In the genomic region with DNA sequence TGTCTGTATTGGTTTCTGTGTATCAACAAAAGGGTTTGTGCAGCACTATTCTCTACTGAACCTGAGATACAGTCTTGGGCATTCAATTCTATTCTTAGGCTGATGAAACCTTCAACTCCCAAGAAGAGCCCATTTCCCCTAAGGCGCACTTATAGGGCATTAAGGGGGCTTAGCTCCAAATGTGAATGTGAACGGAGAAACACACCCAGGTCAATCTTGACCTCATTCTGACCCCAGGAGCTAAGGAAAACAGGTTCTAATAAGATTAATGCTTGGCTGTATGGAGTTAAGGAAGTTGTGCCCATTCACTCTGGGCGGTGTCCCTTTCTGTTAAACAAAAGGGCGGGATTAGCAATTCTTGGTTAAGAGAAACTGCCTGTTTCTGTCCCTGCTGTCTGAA, we compare ENCODE assay signal across 10 mouse cellular contexts. TPM values are rescaled to one million over a fixed set of nuclear protein-coding genes. Genes with fewer than 3 reads are reported as not detected.
DNase-seq lines count a peak whose midpoint lies in the region; ATAC-seq lines count a peak whose summit lies in the region.
"Had no signal": no experiment of that assay in that cellular context is flagged by ENCODE, and none has a peak within 500 bp of the region (broad histone marks: within the 10 kb centered on the region; RNA-seq: fewer than 3 reads in every experiment).

No protein-coding gene starts in this region.

- no peak overlapping the region for H3K4me3 ChIP-seq in heart, embryonic 11.5 days (ENCODE audit: low read depth, low read length)
- no peak overlapping the region for H3K4me3 ChIP-seq in lung, embryonic 16.5 days (ENCODE audit: low read length)
- H3K4me3 ChIP-seq in hindbrain, embryonic 16.5 days (ENCODE audit: low read length), result no peak overlapping the region
- H3K4me3 ChIP-seq in neural tube, embryonic 15.5 days (replicated peaks), result no peak overlapping the region

- no peaks in the 10 kb centered on the region for H3K9me3 ChIP-seq in heart, embryonic 11.5 days (replicated peaks; ENCODE audit: control insufficient read depth, low read length)
- H3K9me3 ChIP-seq in lung, embryonic 16.5 days (ENCODE audit: control insufficient read depth, low read length), result no peaks in the 10 kb centered on the region; the same call in 1 of the 2 replicates
- H3K9me3 ChIP-seq in hindbrain, embryonic 16.5 days (ENCODE audit: control insufficient read depth, low read length), result no peaks in the 10 kb centered on the region
- H3K9me3 ChIP-seq in neural tube, embryonic 15.5 days (replicated peaks), result no peaks in the 10 kb centered on the region

- WGBS in heart, embryonic 11.5 days (ENCODE audit: insufficient replicate concordance), result 31% methylated on average over 4 of the region's 4 CpGs
- WGBS in lung, embryonic 16.5 days, result 30% methylated on average over 4 of the region's 4 CpGs
- 22% methylated on average over 4 of the region's 4 CpGs for WGBS in hindbrain, embryonic 16.5 days
- WGBS in neural tube, embryonic 15.5 days, result 33% methylated on average over 4 of the region's 4 CpGs

- no peaks in the 10 kb centered on the region; the same call in 1 of the 2 replicates for H3K27me3 ChIP-seq in heart, embryonic 11.5 days (ENCODE audit: control insufficient read depth, insufficient read depth, low read length)
- H3K27me3 ChIP-seq in lung, embryonic 16.5 days (ENCODE audit: control insufficient read depth, insufficient read depth, low read depth, low read length), result no peaks in the 10 kb centered on the region
- H3K27me3 ChIP-seq in hindbrain, embryonic 16.5 days (replicated peaks; ENCODE audit: control insufficient read depth, insufficient read depth, low read length), result no peaks in the 10 kb centered on the region
- H3K27me3 ChIP-seq in neural tube, embryonic 15.5 days (replicated peaks), result no peaks in the 10 kb centered on the region

- H3K4me1 ChIP-seq in heart, embryonic 11.5 days (ENCODE audit: control insufficient read depth, insufficient read depth, low read length), result no peaks in the 10 kb centered on the region
- no peaks in the 10 kb centered on the region for H3K4me1 ChIP-seq in lung, embryonic 16.5 days (replicated peaks; ENCODE audit: control insufficient read depth, insufficient read depth, low read length)
- H3K4me1 ChIP-seq in hindbrain, embryonic 16.5 days (ENCODE audit: control insufficient read depth, insufficient read depth, low read depth, low read length), result no peaks in the 10 kb centered on the region
- peaks cover 7% of the 10 kb centered on the region for H3K4me1 ChIP-seq in neural tube, embryonic 15.5 days

- DNase-seq in heart, adult 18-20 months, result no peak
- no peak for DNase-seq in lung, postnatal 4 days
- DNase-seq in left cerebral cortex, adult 11 months (ENCODE audit: low spot score), result no peak
- no peak for DNase-seq in layer of hippocampus, postnatal 25 days (ENCODE audit: extremely low spot score in 1 of 2, low spot score in 1 of 2)
- DNase-seq: cerebellum, adult 11 months; right cerebral cortex, postnatal 14 days had no signal

- no peak overlapping the region for H3K27ac ChIP-seq in heart, embryonic 11.5 days (ENCODE audit: low read depth, low read length)
- H3K27ac ChIP-seq in lung, embryonic 16.5 days (ENCODE audit: low read length), result no peak overlapping the region
- no peak overlapping the region for H3K27ac ChIP-seq in hindbrain, embryonic 16.5 days (ENCODE audit: low read depth, low read length)
- H3K27ac ChIP-seq in neural tube, embryonic 15.5 days (replicated peaks), result no peak overlapping the region

- no peaks in the 10 kb centered on the region for H3K36me3 ChIP-seq in heart, embryonic 11.5 days (ENCODE audit: control insufficient read depth, insufficient read depth, low read length)
- H3K36me3 ChIP-seq in lung, embryonic 16.5 days (ENCODE audit: control insufficient read depth, insufficient read depth, low read length), result no peaks in the 10 kb centered on the region
- no peaks in the 10 kb centered on the region for H3K36me3 ChIP-seq in hindbrain, embryonic 16.5 days (ENCODE audit: control insufficient read depth, insufficient read depth, low read length)
- no peaks in the 10 kb centered on the region for H3K36me3 ChIP-seq in neural tube, embryonic 15.5 days

- no peak overlapping the region for H3K9ac ChIP-seq in heart, embryonic 11.5 days (ENCODE audit: low read depth, low read length)
- no peak overlapping the region for H3K9ac ChIP-seq in lung, embryonic 16.5 days (ENCODE audit: low read length)
- no peak overlapping the region for H3K9ac ChIP-seq in hindbrain, embryonic 16.5 days (ENCODE audit: low read depth, low read length)
- H3K9ac ChIP-seq in neural tube, embryonic 15.5 days (replicated peaks), result no peak overlapping the region

- peak overlapping the region; percentile 72 for H3K4me2 ChIP-seq in heart, embryonic 11.5 days
- H3K4me2 ChIP-seq in lung, embryonic 16.5 days (ENCODE audit: low read depth, low read length), result peak overlapping the region; percentile 69; the same call in 1 of the 2 replicates
- H3K4me2 ChIP-seq in hindbrain, embryonic 16.5 days (ENCODE audit: low read length), result peak overlapping the region; percentile 54
- H3K4me2 ChIP-seq in neural tube, embryonic 15.5 days, result peak overlapping the region; percentile 61

- ATAC-seq in heart, embryonic 11.5 days (replicated peaks; ENCODE audit: insufficient number of reproducible peaks, low FRiP score, low TSS enrichment), result no peak
- ATAC-seq in lung, embryonic 16.5 days (ENCODE audit: low read depth), result no peak
- no peak for ATAC-seq in hindbrain, embryonic 16.5 days
- no peak for ATAC-seq in neural tube, embryonic 15.5 days (ENCODE audit: low FRiP score)

RNA-seq across cellular contexts. Expression of a gene that starts 0.9 kb away (rescaled TPM):
- polyA plus RNA-seq in heart, embryonic 11.5 days (2014; fragmentation: Nextera tagmentation; extraction: Ambion mirVana), result 5.2 and 5.9 TPM in 2 replicates
- total RNA-seq in heart, adult 18-20 months (2021), result 1 to 10 TPM; 2.0 to 3.0 TPM
- 12.9 and 14.4 TPM in 2 replicates for polyA plus RNA-seq in lung, embryonic 16.5 days (2015; fragmentation: Nextera tagmentation; extraction: Ambion mirVana)
- polyA plus RNA-seq in hindbrain, embryonic 16.5 days (2015; fragmentation: Nextera tagmentation; extraction: Ambion mirVana), result 50.7 and 55.4 TPM in 2 replicates
- 41.9 and 48.9 TPM in 2 replicates for polyA plus RNA-seq in neural tube, embryonic 15.5 days (2015; fragmentation: Nextera tagmentation; extraction: Ambion mirVana)
- total RNA-seq in layer of hippocampus, postnatal 25 days (2021), result 100 to 1,000 TPM in 1 of 2 experiments, 10 to 100 TPM in 1; 94.5 to 101 TPM

RNA-seq across cellular contexts. Expression of a gene that starts 13.9 kb away (rescaled TPM):
- polyA plus RNA-seq in heart, embryonic 11.5 days (2014; fragmentation: Nextera tagmentation; extraction: Ambion mirVana), result 24.4 and 37.4 TPM in 2 replicates
- 10 to 100 TPM; 17.7 to 20.0 TPM for total RNA-seq in heart, adult 18-20 months (2021)
- 40.8 and 41.9 TPM in 2 replicates for polyA plus RNA-seq in lung, embryonic 16.5 days (2015; fragmentation: Nextera tagmentation; extraction: Ambion mirVana)
- polyA plus RNA-seq in hindbrain, embryonic 16.5 days (2015; fragmentation: Nextera tagmentation; extraction: Ambion mirVana), result 34.8 and 36.6 TPM in 2 replicates
- 32.1 and 36.2 TPM in 2 replicates for polyA plus RNA-seq in neural tube, embryonic 15.5 days (2015; fragmentation: Nextera tagmentation; extraction: Ambion mirVana)
- 10 to 100 TPM; 36.1 to 38.4 TPM for total RNA-seq in layer of hippocampus, postnatal 25 days (2021)

RNA-seq across cellular contexts. Expression of a gene that starts 31.2 kb away (rescaled TPM):
- polyA plus RNA-seq in heart, embryonic 11.5 days (2014; fragmentation: Nextera tagmentation; extraction: Ambion mirVana), result 10.4 and 12.1 TPM in 2 replicates
- total RNA-seq in heart, adult 18-20 months (2021), result 1 to 10 TPM; 4.0 to 4.3 TPM
- polyA plus RNA-seq in lung, embryonic 16.5 days (2015; fragmentation: Nextera tagmentation; extraction: Ambion mirVana), result 13.0 and 14.2 TPM in 2 replicates
- polyA plus RNA-seq in hindbrain, embryonic 16.5 days (2015; fragmentation: Nextera tagmentation; extraction: Ambion mirVana), result 23.2 and 23.3 TPM in 2 replicates
- 22.7 and 23.3 TPM in 2 replicates for polyA plus RNA-seq in neural tube, embryonic 15.5 days (2015; fragmentation: Nextera tagmentation; extraction: Ambion mirVana)
- total RNA-seq in layer of hippocampus, postnatal 25 days (2021), result 10 to 100 TPM; 13.3 to 13.9 TPM

RNA-seq across cellular contexts. Expression of a gene that starts 45.0 kb away (rescaled TPM):
- polyA plus RNA-seq in heart, embryonic 11.5 days (2014; fragmentation: Nextera tagmentation; extraction: Ambion mirVana), result 25.1 and 26.1 TPM in 2 replicates
- 10 to 100 TPM in 1 of 2 experiments, 1 to 10 TPM in 1; 9.8 to 12.2 TPM for total RNA-seq in heart, adult 18-20 months (2021)
- 48.9 and 53.2 TPM in 2 replicates for polyA plus RNA-seq in lung, embryonic 16.5 days (2015; fragmentation: Nextera tagmentation; extraction: Ambion mirVana)
- polyA plus RNA-seq in hindbrain, embryonic 16.5 days (2015; fragmentation: Nextera tagmentation; extraction: Ambion mirVana), result 49.9 and 52.8 TPM in 2 replicates
- polyA plus RNA-seq in neural tube, embryonic 15.5 days (2015; fragmentation: Nextera tagmentation; extraction: Ambion mirVana), result 44.7 and 47.1 TPM in 2 replicates
- total RNA-seq in layer of hippocampus, postnatal 25 days (2021), result 10 to 100 TPM; 23.2 to 29.7 TPM
